Mouse (Mus musculus) cerebellum, adult (tissue): ENCODE data around the gene Igsf8.
A peak's percentile ranks its signal among the peaks of the same experiment; 100 is the strongest.

ENCODE experiments used
- ATAC-seq: cut with Nextera tagmentation; 2 replicates; pipeline ENCODE4 v1.9.2; 2017; ENCODE audit warnings: mild to moderate bottlenecking, moderate library complexity, mixed read lengths; ENCODE audit not compliant: insufficient number of reproducible peaks, low FRiP score, low TSS enrichment

The Igsf8 gene

DNA sequence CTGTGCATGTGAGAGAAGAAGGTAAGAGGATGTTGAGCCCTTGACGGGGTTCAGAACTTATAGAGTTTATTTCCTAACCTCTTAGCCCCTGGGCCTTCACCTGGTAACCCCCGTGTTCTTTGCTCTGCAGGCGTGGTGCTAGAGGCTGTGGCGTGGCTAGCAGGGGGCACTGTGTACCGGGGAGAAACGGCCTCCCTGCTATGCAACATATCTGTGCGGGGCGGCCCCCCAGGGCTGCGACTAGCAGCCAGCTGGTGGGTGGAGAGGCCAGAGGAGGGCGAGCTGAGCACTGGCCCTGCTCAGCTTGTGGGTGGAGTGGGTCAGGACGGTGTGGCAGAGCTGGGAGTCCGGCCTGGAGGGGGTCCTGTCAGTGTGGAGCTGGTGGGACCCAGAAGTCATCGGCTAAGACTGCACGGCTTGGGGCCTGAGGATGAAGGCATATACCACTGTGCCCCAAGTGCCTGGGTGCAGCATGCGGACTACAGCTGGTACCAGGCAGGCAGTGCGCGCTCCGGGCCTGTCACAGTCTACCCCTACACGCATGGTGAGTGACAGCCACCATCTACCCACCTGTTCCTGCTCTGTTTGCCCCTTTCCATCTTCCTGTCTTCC, 57.1 kb downstream of the Igsf8 start:
- no peak for ATAC-seq

DNA sequence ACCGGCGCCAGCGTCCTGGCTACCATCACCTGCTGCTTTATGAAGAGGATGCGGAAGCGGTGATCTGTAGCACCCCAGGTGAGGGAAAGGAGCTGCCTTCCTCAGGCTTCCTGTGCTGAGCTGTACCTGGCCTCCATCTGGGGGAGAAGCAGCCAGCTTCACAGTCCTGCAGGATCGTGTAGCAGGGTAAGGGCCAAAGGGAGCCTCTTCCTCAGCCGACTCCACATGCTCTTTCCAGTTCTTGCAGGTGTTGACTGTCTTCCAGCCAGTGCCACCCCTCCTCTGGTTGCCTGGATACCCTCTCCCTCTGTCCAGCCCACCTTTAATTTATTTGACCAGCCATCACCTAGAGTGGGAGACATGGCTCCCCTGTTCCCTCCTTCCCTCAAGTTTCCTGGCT, 57.9 kb downstream of the Igsf8 start:
- ATAC-seq: no peak

DNA sequence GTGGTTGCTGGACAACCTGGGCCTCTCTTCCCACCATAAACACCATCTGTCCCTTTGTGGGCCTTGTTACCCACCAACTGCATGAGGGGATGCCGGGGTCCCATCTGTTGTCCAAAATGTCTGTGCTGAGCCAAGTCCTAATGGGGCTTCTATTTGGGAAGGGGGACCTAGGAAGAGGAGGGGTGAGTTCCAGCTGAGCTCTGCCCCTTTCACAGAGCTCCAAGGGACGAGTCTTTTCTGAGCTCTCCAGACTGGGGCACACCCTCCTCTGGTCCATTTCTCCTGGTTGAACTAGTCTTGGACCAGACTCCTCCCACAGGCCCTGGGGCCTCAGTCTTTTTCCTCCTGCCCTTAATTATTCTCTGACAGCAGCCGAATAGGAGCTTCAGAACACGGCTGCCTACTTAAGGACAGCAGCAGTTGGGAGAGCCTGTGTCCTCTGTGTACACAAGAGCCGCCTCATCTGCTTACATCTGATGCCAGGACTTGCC, 58.5 kb downstream of the Igsf8 start:
- ATAC-seq: no peak

DNA sequence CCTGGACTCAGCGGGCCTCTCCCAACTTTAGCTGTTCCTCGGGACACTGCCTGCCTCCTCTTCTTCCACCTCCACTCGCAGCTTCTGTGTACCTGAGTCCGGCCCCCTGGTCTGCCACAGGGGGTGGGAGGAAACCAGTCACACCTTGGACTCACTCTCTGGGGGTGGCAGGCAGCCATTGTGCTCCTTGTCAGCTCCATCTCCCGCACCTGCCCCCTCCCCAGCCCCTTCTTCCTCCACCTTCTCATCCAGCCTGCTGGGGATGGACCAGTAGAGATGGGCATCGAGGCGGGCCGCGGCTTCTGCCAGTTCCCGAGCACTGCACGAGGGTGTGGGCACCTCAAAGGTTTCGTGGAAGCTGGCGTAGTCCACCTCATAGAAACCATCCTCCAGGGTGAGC, 61.3 kb downstream of the Igsf8 start:
- ATAC-seq: no peak

DNA sequence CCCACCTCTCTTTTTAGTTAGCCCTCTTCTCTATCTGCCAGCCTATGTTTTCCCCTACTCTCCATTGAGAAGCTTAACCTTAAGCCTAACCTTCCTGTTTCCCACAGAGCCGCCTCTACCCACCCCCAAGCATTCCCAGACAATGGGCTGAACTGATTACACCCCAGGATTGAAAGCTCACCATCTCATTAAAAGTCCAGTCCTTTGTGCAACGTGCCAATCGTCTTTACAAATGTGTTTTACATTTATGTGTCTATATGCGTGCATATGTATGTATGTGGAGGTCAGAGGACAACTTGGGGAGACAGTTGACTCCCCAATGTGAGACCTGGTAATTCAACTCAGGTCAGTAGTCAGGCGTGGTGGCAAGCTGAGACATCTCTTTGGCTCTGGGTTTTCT, 61.9 kb downstream of the Igsf8 start:
- ATAC-seq: no peak

DNA sequence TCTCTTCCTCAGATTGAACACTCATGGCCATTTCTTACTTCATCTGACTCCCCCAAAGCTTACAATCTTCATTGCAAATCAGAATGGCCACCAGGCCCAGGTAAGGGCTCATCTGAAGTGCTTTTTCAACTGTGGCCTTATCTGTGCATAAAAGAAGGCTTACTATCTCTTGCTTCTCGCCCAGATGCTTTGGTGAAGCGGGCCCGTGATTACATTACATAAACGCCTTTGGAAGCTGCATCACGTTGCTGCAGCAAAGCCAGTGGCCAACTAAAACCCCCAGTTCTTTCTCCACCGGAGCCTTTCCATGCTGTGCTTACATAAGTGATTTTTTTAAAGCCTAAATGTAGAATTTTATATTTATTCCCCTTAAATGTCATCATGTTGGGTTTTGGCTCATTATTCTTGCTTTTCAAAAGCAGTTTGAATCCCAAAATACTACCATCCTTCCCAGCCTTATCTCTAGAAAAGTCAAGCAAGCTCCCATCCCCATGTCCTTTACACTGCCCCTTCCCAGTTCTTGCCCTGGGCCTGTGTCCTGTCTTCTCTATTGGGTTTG, 62.4 kb downstream of the Igsf8 start:
- no peak for ATAC-seq

DNA sequence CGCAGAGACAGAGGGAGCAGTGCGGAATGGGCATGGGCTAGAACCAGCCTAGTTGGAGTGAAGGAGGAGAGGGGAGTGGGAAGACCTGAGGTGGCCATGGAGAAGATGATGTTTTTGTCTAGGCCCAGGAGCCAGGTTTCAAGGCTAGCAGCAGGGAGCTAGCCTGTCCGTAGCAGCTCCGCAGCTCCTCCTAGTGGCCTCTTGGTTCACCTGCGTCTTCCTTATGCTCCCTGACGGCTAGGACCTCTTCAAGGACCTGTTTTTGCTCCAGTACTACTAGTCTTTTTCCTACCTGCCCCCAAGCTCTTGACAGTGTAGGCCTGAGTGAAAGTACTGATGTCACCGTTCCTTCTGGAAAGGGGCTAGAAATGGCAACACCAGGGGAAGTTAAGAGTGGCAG, 63.3 kb downstream of the Igsf8 start:
- ATAC-seq: 0 out of 2 replicates have a peak, but pooled peaks have one; percentile 11

DNA sequence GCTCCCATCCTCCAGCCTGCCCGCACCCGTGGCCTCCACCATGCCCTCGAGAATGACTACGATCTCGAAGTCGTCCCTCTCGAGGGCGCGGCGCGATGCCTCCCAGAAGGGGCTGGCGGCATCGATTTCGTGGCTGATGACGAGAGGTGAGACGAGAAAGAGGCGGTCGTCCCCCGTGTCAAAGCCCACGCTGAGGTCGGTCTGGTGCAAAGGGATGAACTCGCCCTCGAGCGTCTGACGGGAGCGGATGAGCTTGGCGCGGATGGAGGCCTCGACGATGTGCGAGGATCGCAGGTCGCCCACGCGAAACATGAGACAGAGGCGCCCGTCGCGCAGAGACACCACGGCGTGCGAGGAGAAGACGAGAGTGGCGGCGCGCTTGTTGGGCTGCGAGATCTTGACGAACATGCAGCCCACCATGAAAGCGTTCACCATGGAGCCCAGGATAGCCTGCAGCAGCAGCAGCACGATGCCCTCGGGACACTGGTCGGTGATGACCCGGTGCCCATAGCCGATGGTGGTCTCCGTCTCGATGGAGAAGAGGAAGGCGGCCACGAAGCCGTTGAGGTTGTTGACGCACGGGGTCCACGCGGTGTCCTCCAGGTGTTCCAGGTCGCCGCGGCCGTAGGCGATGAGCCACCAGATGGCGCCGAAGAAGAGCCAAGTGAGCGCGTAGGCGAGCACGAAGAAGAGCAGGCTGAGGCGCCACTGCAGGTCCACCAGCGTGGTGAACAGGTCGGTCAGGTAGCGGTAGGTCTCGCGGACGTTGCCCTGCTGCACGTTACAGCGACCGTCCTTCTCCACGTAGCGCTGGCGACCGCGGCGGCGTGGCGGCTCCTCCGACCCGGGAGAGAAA, 64.5 kb downstream of the Igsf8 start:
- no peak for ATAC-seq

DNA sequence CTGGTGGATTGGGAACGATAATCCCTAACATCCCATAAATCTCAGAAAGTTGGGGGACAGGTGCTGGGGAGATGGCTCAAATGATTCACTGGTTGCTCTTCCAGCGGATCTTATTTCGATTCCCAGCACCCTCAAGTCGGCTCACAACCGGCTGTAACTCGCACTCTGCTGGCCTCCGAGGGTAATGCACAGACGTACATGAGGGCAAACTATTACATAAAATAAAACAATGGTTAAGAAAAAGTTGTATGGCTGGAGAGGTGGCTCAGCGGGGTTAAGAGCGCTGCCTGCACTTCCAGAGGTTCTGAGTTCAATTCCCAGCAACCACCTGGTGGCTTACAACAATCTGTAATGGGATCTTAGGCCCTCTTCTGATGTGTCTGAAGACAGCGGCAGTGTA, 65.2 kb downstream of the Igsf8 start:
- ATAC-seq: no peak

DNA sequence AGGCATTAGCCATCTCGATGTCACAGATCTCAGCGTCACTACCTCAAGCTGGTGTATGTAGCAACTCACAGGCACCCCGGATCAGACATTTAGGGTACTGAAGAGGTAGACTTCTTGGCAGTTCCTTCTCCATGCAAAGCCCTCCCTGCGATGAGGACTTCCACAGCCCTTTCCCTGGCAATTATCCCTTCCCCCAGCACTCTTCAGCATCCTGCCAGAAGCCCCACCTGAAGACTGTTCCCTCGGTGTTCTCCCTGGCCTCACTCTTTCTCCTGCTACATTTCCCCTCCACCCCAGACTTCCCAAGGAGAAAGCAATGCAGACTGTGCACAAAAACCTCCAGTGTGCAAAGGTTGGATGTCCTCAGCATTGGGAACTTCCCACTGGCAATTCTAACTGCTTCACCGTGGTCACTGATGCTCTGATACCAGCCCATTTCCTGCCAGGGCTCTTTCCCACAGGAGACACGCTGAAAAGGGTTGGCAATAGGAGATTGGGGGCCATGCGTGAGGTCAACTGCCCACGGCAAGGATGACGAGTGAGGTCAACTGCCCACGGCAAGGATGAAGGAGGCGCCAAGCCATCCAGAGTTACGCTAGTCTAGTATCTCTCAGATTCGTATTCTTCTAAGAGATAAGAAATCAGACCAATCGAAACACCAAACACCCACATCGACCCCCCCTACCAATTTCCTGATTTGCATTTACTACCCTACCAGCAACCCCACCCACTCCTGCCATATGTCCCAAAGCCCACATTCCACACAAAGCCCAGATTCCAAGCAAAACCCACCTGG, 66.0 kb downstream of the Igsf8 start:
- ATAC-seq: no peak

DNA sequence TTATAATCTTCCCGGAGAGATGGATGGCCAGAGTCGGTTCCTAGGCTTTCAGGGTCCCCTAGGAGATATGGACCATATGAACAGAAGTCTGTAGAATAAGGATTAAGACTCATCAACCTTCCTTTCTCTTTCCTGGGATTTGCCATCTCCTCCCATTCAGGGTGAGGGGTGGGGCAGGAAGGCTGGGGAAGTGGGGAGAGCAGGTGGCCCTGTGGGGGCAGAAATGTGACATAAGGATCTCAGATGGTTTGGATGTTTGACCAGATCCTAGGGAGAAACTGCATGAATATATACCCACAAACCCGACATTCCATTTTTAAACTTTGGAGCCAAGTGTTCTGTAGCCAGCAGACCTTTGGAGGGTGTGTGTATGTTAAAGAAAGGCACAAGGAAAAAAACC, 66.6 kb downstream of the Igsf8 start:
- no peak for ATAC-seq

DNA sequence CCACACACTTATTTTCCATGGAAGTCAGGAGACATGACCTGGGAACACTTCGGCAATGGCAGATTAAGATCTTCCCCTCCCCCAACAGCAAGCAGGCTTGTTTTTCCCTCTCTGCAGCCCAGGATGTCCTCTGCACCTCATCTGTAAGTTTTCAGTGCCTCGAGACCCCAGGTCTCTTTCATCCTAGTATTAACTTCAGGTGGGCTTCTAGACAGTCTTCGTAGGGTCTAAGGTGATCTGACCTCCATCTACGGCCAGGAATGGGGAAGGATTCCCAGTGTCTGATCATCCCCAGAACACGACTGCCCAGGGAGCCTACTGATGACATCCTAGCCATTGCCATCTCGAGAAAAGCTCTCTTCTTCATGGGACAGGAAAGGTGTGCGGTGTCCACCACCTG, 67.0 kb downstream of the Igsf8 start:
- ATAC-seq: no peak

DNA sequence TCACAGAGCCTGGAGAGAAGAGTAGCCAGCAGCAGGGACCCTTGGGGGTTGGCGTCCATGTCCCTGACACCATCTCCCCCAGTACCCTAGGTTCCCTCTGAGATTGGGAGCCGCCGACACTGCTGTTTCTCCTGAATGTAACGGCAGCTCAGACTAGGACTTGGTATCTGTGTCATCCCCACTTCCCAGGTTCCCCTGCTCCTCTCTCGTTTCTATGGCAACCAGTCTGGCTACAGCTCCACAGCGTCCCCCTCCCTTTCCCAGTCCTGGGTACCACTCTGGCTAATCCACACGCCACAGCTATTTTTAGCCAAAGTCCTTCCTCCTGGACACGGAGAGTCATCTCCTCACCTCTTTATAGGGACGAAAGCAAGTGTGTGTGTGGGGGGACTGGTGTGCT, 67.7 kb downstream of the Igsf8 start, which contains the start of gene Kcnj9:
Gene Kcnj9 (minus strand): TSS at position 188 of the 400 bp plus-strand sequence.
- peak; percentile 77 for ATAC-seq

DNA sequence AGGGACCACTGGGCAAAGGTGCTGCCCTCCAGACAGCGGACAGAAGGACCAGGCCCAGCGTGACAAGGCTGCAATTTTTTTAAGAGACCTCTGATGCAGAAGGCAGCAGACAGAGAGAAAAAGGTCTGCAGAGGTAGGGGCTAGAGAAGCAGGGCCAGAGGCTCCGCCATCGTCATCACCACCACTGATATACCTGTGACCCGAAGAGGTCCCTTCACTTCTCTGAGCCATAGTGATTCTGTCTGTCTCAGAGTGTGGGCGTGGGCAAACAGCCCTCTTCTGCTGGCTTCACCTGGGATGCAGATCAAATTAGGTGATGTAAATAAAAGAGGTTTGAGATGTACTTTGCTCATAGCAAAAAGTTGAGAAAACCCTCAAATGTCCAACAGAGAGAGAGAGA, 68.2 kb downstream of the Igsf8 start:
- peak; percentile 3; the same call in 1 of the 2 replicates for ATAC-seq

DNA sequence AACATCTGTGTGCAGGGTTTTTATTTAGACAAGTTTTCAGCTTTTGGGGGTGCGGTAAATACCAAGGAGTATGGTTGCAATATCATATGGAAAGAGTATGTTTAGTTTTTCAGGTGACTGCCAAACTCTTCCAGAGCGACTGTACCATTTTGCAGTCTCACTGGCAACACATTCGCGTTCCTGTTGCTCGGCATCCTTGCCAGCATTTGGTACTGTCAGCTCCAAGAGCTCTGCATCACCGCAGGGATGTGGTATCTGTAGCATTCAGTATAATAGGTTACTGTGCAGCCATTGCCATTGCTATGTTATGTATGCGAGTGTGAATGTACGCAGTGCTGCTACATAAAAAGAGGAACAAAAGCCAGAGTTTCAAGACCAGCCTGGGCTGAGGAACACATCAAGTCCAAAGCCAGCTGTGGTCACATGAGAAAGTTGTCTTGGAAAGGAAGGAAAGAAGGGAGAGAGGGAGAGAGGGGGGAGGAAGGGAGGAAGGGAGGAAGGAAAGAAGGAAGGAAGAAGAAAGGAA, 70.0 kb downstream of the Igsf8 start:
- no peak for ATAC-seq

DNA sequence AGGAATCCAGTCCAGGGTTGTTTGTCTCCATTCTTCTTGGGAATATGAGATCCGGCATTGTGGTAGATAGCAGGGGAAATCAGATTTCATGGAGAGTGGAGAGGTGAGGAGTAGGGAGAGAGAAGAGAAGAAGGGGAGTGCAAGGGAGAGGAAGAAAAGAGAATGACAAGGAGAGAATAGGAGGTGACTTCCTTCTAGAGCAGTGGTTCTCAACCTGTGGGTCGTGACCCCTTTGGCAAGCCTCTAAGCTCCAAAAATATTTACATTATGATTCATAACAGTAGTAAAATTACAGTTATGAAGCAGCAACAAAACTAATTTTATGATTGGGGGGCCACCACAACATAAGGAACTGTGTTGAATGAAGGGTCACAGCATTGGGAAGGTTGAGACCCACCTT, 71.5 kb downstream of the Igsf8 start:
- no peak for ATAC-seq

DNA sequence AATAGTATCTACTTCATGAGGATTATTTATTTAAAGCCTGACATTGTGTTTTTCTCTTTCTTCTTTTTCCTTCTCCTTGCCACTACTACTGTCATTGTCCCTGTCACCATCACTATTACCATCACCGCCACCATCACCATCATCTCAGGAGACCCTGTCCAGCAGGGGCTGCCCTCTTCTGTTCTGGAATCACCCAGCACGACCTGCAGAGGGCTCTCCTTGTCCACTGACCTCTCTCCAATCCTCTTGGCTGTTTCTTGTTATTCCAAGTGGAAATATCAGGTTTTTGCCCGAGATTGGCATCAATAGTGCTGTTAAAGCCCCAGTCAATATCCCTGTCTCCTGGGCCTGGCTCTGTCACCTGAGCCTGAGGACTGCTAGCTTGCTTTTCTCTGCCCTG, 72.1 kb downstream of the Igsf8 start:
- no peak for ATAC-seq

DNA sequence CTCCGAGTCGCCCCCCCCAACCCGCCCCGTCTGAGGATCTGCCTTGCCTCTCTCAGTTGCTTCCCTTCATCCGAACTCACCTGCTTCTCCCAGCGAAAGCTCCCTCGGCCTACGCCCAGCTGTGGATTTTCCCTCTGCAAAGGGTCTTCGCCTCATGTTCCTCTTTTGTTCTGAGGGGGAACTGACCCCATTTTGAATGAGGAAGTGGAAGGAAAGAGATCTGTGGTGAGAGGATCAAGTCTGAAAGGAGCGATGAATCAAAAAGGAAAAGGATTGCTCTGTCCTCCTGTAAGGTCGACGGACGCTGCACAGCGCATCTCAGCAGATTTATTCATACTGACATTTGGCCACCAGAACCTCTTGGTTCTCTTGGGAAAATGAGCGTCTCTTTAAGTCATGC, 74.4 kb downstream of the Igsf8 start:
- no peak for ATAC-seq

DNA sequence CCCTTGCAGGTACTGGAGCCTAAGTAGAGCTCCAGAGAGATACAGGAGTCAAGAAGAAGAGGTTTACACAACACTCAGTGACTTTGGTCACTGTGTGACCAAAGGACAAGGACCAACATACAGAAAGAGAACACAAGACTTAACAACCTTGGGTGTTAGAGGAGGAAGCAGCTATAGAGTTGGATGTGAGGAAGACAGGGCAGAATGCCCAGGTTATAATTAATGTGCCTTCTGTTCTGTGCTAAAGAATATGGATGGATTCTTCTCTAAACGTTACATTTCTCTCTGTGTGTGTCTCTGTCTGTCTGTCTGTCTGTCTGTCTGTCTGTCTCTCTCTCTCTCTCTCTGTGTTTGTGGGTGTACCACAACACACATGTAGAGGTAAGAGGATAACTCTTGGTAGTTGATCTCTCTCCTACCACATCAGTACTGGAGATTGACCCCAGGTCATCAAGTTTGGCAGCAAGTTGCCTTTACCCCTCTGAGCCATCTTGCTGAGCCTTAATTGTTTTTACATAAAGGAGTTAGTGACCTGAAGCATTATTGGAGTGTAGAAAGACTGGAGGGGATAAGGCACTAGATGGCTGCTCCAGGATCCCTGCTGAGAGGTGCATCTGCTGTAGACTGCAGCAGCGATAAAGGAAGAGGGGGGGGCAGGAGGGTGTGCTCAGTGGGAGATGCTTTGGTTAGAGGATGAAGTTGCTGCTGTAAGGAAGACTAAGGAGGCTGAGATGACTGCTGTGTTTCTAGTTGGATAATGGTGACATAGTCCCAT, 76.2 kb downstream of the Igsf8 start:
- ATAC-seq: peak; percentile 64
